Mouse (Mus musculus) forebrain, embryonic 16.5 days (tissue): Measurements from ENCODE around the gene Adam21. TPM values are rescaled to one million over a fixed set of nuclear protein-coding genes. Genes with fewer than 3 reads are reported as not detected.

Source experiments
- ATAC-seq: fragments of 200-750 bp; cut with Nextera tagmentation; 2 replicates; pipeline ENCODE4 v1.8.0; 2017; ENCODE audit warnings: mild to moderate bottlenecking, moderate library complexity
- H3K27ac ChIP-seq: fragments of 300-500 bp; sonication (generic); 2 replicates; pipeline ENCODE4 v1.5.1; 2014; ENCODE audit warnings: low read length, control low read depth
- H3K27me3 ChIP-seq: fragments of 300-500 bp; sonication (generic); replicated peaks from 2 replicates; pipeline ENCODE4 v1.6.1; 2014; ENCODE audit warnings: low read length; ENCODE audit not compliant: control insufficient read depth, insufficient read depth
- H3K36me3 ChIP-seq: fragments of 300-500 bp; sonication (generic); 2 replicates; pipeline ENCODE4 v1.6.1; 2014; ENCODE audit not compliant: control insufficient read depth, insufficient read depth
- H3K4me1 ChIP-seq: fragments of 300-500 bp; sonication (generic); replicated peaks from 2 replicates; pipeline ENCODE4 v1.6.1; 2014; ENCODE audit warnings: low read length; ENCODE audit not compliant: control insufficient read depth, insufficient read depth
- H3K4me2 ChIP-seq: fragments of 300-500 bp; sonication (generic); 2 replicates; pipeline ENCODE4 v1.6.1; 2014; ENCODE audit warnings: mild to moderate bottlenecking, low read length, control low read depth
- H3K4me3 ChIP-seq: fragments of 300-500 bp; sonication (generic); replicated peaks from 2 replicates; pipeline ENCODE4 v1.5.1; 2014; ENCODE audit warnings: mild to moderate bottlenecking, low read length, control low read depth
- H3K9ac ChIP-seq: fragments of 300-500 bp; sonication (generic); replicated peaks from 2 replicates; pipeline ENCODE4 v1.6.1; 2014; ENCODE audit warnings: low read depth, low read length, control low read depth
- H3K9me3 ChIP-seq: fragments of 300-500 bp; sonication (generic); 2 replicates; pipeline ENCODE4 v1.6.1; 2016; ENCODE audit warnings: low read length; ENCODE audit not compliant: control insufficient read depth
- WGBS: fragments of 180-500 bp; shearing (Covaris S2); extraction: QIAGEN DNeasy Blood & Tissue Kit; methylation state at CpG from one replicate; pipeline ENCODE4 v1.1.7; 2014; 5-methylcytosine and 5-hydroxymethylcytosine counted together
- polyA plus RNA-seq: library from polyadenylated mRNA; unstranded; fragments of >200 nt; fragmentation: Nextera tagmentation; extraction: Ambion mirVana; gene quantifications from 2 replicates; pipeline ENCODE4 v1.2.1, GENCODE M21; 2015

The Adam21 gene
- polyA plus RNA-seq, result 0.51 and 0.75 TPM in 2 replicates

- Histone ChIP-seq H3K36me3 (peaks cover 9% of the 10 kb centered on the region), H3K27me3 (no peaks in the 10 kb centered on the region), H3K4me2 (no peak within 1 kb of the TSS), H3K4me1 (no peaks in the 10 kb centered on the region), H3K4me3 (no peak within 1 kb of the TSS), H3K9ac (no peak within 1 kb of the TSS), H3K27ac (no peak within 1 kb of the TSS), H3K9me3 (no peaks in the 10 kb centered on the region)
- no peak for ATAC-seq
- 97% methylated on average over 1 of the region's 1 CpGs for WGBS
Observed at GRCm38 (mm10) chr12:81568374-81568773, at the start of gene Adam21. TSS of gene Adam21 (minus strand) at chr12:81568474.

DNA sequence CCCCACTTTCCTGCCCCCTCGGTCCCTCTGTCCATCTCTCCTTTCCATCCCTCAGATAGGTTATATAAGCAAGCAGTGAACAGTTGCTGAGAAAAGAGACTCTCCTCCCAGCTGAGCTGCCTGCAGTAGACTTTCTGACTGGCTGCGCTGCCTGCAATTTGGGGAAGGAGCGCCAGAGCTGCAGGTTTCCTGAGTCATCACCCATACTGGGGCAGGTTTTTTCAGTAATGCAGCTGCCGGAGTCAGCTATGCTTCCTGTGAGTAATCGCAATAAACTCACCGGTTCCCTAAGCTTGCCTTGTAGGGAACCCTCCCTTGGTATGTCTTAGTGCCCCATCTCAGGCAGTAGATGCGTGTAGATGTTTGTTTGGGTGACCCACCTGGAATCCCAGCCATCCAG is 48.7 kb upstream of the Adam21 start:
- ATAC-seq, result no peak
- no peaks in the 10 kb centered on the region for H3K9me3 ChIP-seq
- H3K4me2 ChIP-seq, result no peak overlapping the region
- H3K4me1 ChIP-seq, result no peaks in the 10 kb centered on the region
- no peak overlapping the region for H3K4me3 ChIP-seq
- no peaks in the 10 kb centered on the region for H3K27me3 ChIP-seq
- no peak overlapping the region for H3K9ac ChIP-seq
- WGBS, result 87% methylated on average over 7 of the region's 7 CpGs
- H3K27ac ChIP-seq, result no peak overlapping the region
- no peaks in the 10 kb centered on the region for H3K36me3 ChIP-seq

GRCm38 (mm10) chr12:81615807-81616206 is 47.5 kb upstream of the Adam21 start:
- no peak overlapping the region for H3K4me2 ChIP-seq
- H3K27ac ChIP-seq, result no peak overlapping the region
- no peaks in the 10 kb centered on the region for H3K27me3 ChIP-seq
- no peak for ATAC-seq
- H3K4me3 ChIP-seq, result no peak overlapping the region
- no peaks in the 10 kb centered on the region for H3K36me3 ChIP-seq
- 89% methylated on average over 6 of the region's 6 CpGs for WGBS
- no peaks in the 10 kb centered on the region for H3K4me1 ChIP-seq
- H3K9me3 ChIP-seq, result no peaks in the 10 kb centered on the region
- no peak overlapping the region for H3K9ac ChIP-seq

DNA sequence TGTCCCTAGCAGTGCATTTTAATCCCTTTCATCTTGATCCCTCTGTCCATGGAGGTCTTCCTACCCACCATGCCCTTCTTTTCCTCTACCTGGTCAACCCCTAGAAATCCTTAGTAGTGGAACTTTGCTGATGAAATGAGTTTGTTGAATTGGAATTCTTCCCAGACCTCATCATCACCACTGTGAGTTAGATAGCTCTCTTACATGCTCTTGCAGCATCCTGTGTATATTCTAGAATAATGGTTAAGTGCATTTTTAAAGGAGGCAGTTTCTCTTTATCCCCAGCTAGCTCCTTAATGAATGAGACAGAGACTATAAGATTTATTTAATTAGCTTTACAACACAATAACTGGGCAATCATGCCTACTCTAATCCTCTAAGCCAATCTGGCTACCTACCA is 41.2 kb upstream of the Adam21 start:
- ATAC-seq, result no peak
- Histone ChIP-seq H3K4me1 (no peaks in the 10 kb centered on the region), H3K9me3 (no peaks in the 10 kb centered on the region), H3K27ac (no peak overlapping the region), H3K9ac (no peak overlapping the region), H3K4me3 (no peak overlapping the region), H3K4me2 (no peak overlapping the region), H3K36me3 (no peaks in the 10 kb centered on the region), H3K27me3 (no peaks in the 10 kb centered on the region)

DNA sequence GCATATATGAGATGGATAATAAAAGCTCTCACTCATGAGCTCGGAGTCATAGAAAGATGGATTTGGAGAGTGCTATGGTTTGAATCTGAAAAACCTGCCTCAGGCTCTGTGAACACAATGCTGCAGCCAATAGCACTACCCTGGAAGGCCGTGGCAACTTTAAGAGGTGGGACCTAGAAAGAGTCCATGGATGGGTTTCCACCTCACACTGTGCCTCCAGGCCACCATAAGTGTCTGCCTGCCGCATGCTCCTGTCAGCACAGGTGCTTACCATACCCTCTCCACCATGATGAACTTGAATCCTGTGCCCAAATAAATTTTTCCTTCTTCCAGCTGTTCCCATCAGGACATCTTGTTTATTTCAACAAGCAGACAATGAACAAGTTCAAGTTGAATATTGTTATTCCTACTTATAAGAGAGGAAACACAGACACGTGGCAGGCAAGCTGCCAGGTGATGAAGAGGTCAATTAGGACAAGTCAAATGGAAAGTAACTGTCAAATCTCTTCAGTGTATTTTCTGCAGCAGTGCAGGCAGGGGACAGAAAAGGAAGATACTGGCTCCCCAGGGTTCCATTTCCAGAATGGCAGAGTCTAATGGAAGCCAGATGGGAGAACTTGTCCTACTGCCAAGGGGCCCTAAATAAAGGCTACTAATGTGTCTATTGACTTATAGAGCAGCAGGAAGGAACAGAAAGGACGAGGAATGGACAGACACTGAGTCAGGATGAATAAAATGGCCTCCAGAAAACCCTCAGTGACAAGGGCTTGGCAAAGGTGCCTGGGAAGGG is 36.9 kb upstream of the Adam21 start:
- H3K36me3 ChIP-seq, result no peaks in the 10 kb centered on the region
- H3K4me3 ChIP-seq, result no peak overlapping the region
- no peaks in the 10 kb centered on the region for H3K4me1 ChIP-seq
- H3K27me3 ChIP-seq, result peaks cover under 1% of the 10 kb centered on the region; the same call in 1 of the 2 replicates
- H3K27ac ChIP-seq, result no peak overlapping the region
- 51% methylated on average over 5 of the region's 5 CpGs for WGBS
- no peak for ATAC-seq
- no peaks in the 10 kb centered on the region for H3K9me3 ChIP-seq
- H3K9ac ChIP-seq, result no peak overlapping the region
- no peak overlapping the region for H3K4me2 ChIP-seq

DNA sequence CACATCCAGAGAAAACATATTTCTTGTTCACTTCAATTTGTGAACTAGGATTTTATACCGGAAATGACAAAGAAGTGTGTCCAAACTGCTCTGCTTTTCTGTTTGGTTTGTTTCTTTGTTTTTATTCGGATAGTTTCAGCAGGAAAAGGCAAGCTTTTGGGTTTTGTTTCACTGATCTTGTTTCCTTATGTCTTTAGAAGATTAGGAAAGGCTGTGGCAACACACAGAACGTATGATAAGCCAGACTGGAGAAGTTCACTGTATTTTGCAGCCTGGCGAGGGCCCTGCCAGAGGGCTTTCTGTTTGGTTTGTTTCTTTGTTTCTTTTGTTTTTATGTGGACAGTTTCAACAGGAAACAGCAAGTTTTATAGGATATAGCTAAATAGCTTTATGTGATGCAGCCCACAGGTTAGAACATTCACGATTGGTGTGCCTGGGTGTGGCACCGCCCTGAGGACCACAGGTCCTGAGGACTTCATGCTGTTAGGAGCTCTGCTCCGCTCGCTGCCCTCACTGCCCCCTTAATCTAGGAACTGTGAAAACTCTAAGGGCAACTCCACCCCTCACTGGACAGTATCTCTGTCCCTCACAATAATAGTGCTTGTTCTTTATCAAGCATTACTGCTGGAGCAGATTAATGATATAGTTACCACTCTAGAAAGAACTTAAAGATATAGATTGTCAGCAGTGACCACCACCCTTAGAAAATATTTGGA is 28.4 kb upstream of the Adam21 start:
- H3K36me3 ChIP-seq, result no peaks in the 10 kb centered on the region
- ATAC-seq, result no peak
- 79% methylated on average over 8 of the region's 8 CpGs for WGBS
- peaks cover 2% of the 10 kb centered on the region; the same call in 1 of the 2 replicates for H3K27me3 ChIP-seq
- H3K4me3 ChIP-seq, result no peak overlapping the region
- no peaks in the 10 kb centered on the region for H3K9me3 ChIP-seq
- no peak overlapping the region for H3K4me2 ChIP-seq
- H3K9ac ChIP-seq, result no peak overlapping the region
- H3K4me1 ChIP-seq, result peaks cover 4% of the 10 kb centered on the region
- no peak overlapping the region for H3K27ac ChIP-seq

- Histone ChIP-seq H3K27me3 (peaks cover 1% of the 10 kb centered on the region; the same call in 1 of the 2 replicates), H3K9me3 (no peaks in the 10 kb centered on the region), H3K36me3 (no peaks in the 10 kb centered on the region), H3K4me2 (peak within 1 kb of the TSS; percentile 84), H3K27ac (peak within 1 kb of the TSS; percentile 39; the same call in 1 of the 2 replicates), H3K9ac (peak within 1 kb of the TSS; percentile 58), H3K4me3 (peak within 1 kb of the TSS; percentile 57), H3K4me1 (peaks cover 4% of the 10 kb centered on the region)
- peak; percentile 97 for ATAC-seq
- WGBS, result 3% methylated on average over 36 of the region's 36 CpGs
Observed at GRCm38 (mm10) chr12:81594902-81595671, 26.8 kb upstream of the Adam21 start, which contains the start of gene Med6. TSS of gene Med6 (minus strand) at chr12:81595008.

DNA sequence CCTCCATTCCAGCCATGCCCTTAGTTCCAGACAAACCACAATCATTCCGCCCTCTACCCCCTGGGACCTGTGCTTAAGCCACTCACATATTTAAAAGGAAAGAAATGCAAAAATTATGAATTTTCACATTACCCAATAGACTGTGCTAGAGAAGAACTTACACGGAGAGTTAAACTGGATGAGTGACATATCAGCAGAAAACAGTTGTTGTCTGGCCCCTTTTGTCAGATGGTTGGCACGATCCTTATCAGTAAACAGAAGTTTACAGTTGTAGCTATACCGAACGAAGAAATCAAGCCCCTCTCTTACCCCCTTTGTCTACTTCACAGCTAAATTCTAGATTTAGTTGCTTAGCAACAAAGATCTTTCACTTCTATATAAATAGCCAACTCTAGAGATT is 343 bp downstream of the Adam21 start:
- H3K27me3 ChIP-seq, result no peaks in the 10 kb centered on the region
- H3K4me3 ChIP-seq, result no peak overlapping the region
- no peak overlapping the region for H3K27ac ChIP-seq
- 76% methylated on average over 5 of the region's 5 CpGs for WGBS
- H3K36me3 ChIP-seq, result peaks cover 7% of the 10 kb centered on the region
- no peak for ATAC-seq
- H3K4me1 ChIP-seq, result no peaks in the 10 kb centered on the region
- no peak overlapping the region for H3K9ac ChIP-seq
- no peaks in the 10 kb centered on the region for H3K9me3 ChIP-seq
- H3K4me2 ChIP-seq, result no peak overlapping the region

- WGBS, result 95% methylated on average over 3 of the region's 3 CpGs
- no peaks in the 10 kb centered on the region for H3K9me3 ChIP-seq
- no peaks in the 10 kb centered on the region for H3K36me3 ChIP-seq
- H3K4me3 ChIP-seq, result no peak overlapping the region
- H3K4me1 ChIP-seq, result no peaks in the 10 kb centered on the region
- H3K4me2 ChIP-seq, result no peak overlapping the region
- H3K27me3 ChIP-seq, result no peaks in the 10 kb centered on the region
- no peak for ATAC-seq
- no peak overlapping the region for H3K9ac ChIP-seq
- H3K27ac ChIP-seq, result no peak overlapping the region
Observed at GRCm38 (mm10) chr12:81564173-81564572, 4.1 kb downstream of the Adam21 start.
